10 mouse cellular contexts compared by ENCODE assay signal in the genomic region with DNA sequence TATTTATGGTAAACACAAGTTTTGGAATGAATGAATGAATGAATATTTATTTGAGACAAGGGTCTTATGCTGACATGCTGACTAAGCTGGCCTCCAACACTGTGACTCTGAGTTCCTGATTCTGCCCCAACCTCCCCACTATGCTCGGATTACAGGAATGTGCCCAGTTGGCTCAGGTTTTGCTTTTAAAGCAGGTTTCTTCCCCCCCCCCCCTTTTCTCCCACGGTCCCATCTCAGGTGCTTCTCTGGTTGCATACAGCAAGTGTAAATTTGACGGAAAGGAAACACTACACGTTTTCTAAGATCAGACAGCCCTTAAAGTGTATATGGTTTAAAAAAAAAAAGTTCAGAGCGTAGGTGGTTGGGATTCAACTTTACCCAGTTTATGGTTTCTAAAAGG. TPM values are rescaled to one million over a fixed set of nuclear protein-coding genes. Genes with fewer than 3 reads are reported as not detected.
DNase-seq lines count a peak whose midpoint lies in the region; ATAC-seq and TF ChIP-seq lines count a peak whose summit lies in the region.
"Had no signal": no experiment of that assay in that cellular context is flagged by ENCODE, and none has a peak within 500 bp of the region (broad histone marks: within the 10 kb centered on the region; RNA-seq: fewer than 3 reads in every experiment).

A gene (plus strand): TSS at position 301 of the 400 bp plus-strand sequence.

- H3K9me3 ChIP-seq in heart, embryonic 10.5 days, result no peaks in the 10 kb centered on the region
- no peaks in the 10 kb centered on the region for H3K9me3 ChIP-seq in liver, embryonic 13.5 days (replicated peaks)

- WGBS in heart, embryonic 10.5 days, result 84% methylated on average over 5 of the region's 5 CpGs
- 77% methylated on average over 5 of the region's 5 CpGs for WGBS in spleen, adult 2 months
- 73% methylated on average over 5 of the region's 5 CpGs for WGBS in liver, embryonic 13.5 days (ENCODE audit: insufficient replicate concordance)

- no peak within 1 kb of the TSS for H3K9ac ChIP-seq in liver, embryonic 13.5 days

- no peak for TF ChIP-seq POLR2A in spleen, adult 2 months (IDR thresholded peaks at IDR 0.05; ENCODE audit: low read depth, low read length)

- H3K36me3 ChIP-seq in heart, embryonic 10.5 days, result no peaks in the 10 kb centered on the region
- no peaks in the 10 kb centered on the region for H3K36me3 ChIP-seq in spleen, adult 2 months (ENCODE audit: control insufficient read depth, insufficient read depth, low read length)
- H3K36me3 ChIP-seq in liver, embryonic 13.5 days, result no peaks in the 10 kb centered on the region

- ATAC-seq in liver, embryonic 13.5 days (ENCODE audit: low read depth), result no peak

- peak within 1 kb of the TSS; percentile 57 for H3K4me3 ChIP-seq in heart, embryonic 10.5 days
- H3K4me3 ChIP-seq in spleen, adult 2 months (ENCODE audit: extremely low read depth, insufficient read depth, insufficient read length), result peak within 1 kb of the TSS; percentile 12; the same call in 1 of the 2 replicates
- peak within 1 kb of the TSS; percentile 25; the same call in 1 of the 2 replicates for H3K4me3 ChIP-seq in liver, embryonic 13.5 days (replicated peaks)

- H3K4me1 ChIP-seq in heart, embryonic 10.5 days, result 0 out of 2 replicates have a peak, but pooled peaks cover 5% of the 10 kb centered on the region
- peaks cover 3% of the 10 kb centered on the region; the same call in 1 of the 2 replicates for H3K4me1 ChIP-seq in spleen, adult 2 months (ENCODE audit: control insufficient read depth, insufficient read depth, insufficient read length)
- 0 out of 2 replicates have a peak, but pooled peaks cover 6% of the 10 kb centered on the region for H3K4me1 ChIP-seq in liver, embryonic 13.5 days (replicated peaks)

- H3K27ac ChIP-seq in heart, embryonic 10.5 days, result peak within 1 kb of the TSS; percentile 49
- H3K27ac ChIP-seq in spleen, adult 2 months (ENCODE audit: insufficient read depth, low read length), result no peak within 1 kb of the TSS
- no peak within 1 kb of the TSS for H3K27ac ChIP-seq in liver, embryonic 13.5 days

- no peak for DNase-seq in heart, embryonic 10.5 days (ENCODE audit: low spot score)
- no peak for DNase-seq in heart, adult 18-20 months
- no peak for DNase-seq in spleen, adult 2 months (ENCODE audit: low read depth in 1 of 2, low spot score in 2 of 2)
- no peak for DNase-seq in spleen, postnatal 10 days (ENCODE audit: low spot score in 2 of 2)
- DNase-seq in liver, embryonic 13.5 days, result no peak
- DNase-seq in testis, postnatal 10 days (ENCODE audit: low spot score), result peak; percentile 16
- DNase-seq in adrenal gland, postnatal 4 days (ENCODE audit: low spot score in 2 of 2), result no peak
- no peak for DNase-seq in frontal cortex, postnatal 14 days (ENCODE audit: low spot score in 2 of 2)
- DNase-seq: right cerebral cortex, postnatal 25 days had no signal

- no peak for TF ChIP-seq CTCF in spleen, adult 2 months (IDR thresholded peaks at IDR 0.05; ENCODE audit: extremely low read depth, insufficient read depth, insufficient read length, insufficient replicate concordance)

- peaks cover 11% of the 10 kb centered on the region; the same call in 1 of the 2 replicates for H3K27me3 ChIP-seq in heart, embryonic 10.5 days (ENCODE audit: insufficient read depth, poor library complexity, severe bottlenecking)
- H3K27me3 ChIP-seq in spleen, adult 2 months (ENCODE audit: control insufficient read depth, insufficient read depth, low read length), result no peaks in the 10 kb centered on the region
- H3K27me3 ChIP-seq in liver, embryonic 13.5 days, result no peaks in the 10 kb centered on the region

- H3K4me2 ChIP-seq in liver, embryonic 13.5 days, result peak within 1 kb of the TSS; percentile 53

RNA-seq across cellular contexts. Expression of the gene that starts here (rescaled TPM):
- 0.18 and 0.33 TPM in 2 replicates for polyA plus RNA-seq in heart, embryonic 10.5 days (2016; fragmentation: Nextera tagmentation; extraction: Ambion mirVana)
- total RNA-seq in heart, adult 18-20 months (2021), result not detected
- 0.33 and 0.54 TPM in 2 replicates for polyA plus RNA-seq in spleen, adult 2 months (2012; rRNA removed)
- 0.08 TPM in 1 of 2 replicates, not detected in the other for polyA plus RNA-seq in liver, embryonic 13.5 days (2015; fragmentation: Nextera tagmentation; extraction: Ambion mirVana)
- total RNA-seq in adrenal gland, postnatal 4 days (2021), result under 1 TPM in 1 of 2 experiments, not detected in 1; 0.20 TPM
- polyA plus RNA-seq: large intestine, adult 2 months had no signal
